Mouse (Mus musculus) telencephalon, adult 2 months (tissue): ENCODE data around the gene Trim2.

Source experiments
- DNase-seq: peaks from one replicate; pipeline ENCODE4 v3.0.0-alpha.2; 2011; ENCODE audit warnings: low read depth, low spot score

Gene Trim2

DNA sequence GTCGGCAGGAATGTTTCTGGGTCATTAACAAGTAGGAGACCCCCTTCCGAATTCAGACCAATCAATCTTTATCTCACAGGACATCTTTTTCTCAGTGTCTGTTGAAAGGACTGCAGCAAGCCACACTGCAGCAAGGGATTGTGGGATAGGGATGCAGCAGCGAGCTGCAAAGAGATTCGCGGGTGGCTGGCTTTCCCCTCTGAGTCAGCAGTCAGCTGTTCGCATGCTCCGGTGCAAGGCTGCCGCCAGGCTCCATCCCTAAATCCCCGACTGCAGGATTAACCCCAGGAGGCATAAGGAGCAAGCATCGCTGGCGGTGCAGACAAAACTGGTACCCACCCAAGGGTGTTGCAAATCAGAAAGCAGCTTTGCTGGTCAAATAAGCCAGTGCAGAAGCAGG lies 85.9 kb downstream of the Trim2 start:
- DNase-seq: peak; percentile 93

GRCm38 (mm10) chr3:84220326-84220725 lies 86.4 kb downstream of the Trim2 start:
- no peak for DNase-seq

- DNase-seq: no peak
These were observed 86.9 kb downstream of the Trim2 start for GRCm38 (mm10) chr3:84219720-84220273.

- no peak for DNase-seq
These were observed 87.4 kb downstream of the Trim2 start for GRCm38 (mm10) chr3:84219166-84219710.

DNA sequence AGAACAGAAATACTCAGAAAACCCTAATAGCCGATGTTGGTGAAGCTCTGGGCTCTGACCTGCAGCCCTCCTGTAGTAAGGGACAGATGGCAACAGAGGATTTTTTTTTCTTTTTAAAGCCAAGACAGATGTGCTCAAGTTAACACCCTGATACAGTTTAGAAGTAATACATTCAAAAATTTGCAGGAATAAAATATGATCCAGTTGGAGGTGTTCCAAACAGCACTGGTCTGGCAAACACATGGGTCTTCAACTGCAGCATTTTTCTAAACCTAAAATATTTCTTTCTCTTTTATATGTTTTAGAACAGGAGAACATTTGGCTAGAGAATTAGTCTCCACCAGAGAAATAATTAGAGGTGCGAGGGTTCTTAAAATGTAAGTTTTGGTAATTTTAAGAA lies 88.2 kb downstream of the Trim2 start:
- no peak for DNase-seq

- no peak for DNase-seq
These were observed 88.7 kb downstream of the Trim2 start for GRCm38 (mm10) chr3:84217961-84218351.

GRCm38 (mm10) chr3:84217118-84217960 lies 89.3 kb downstream of the Trim2 start:
- no peak for DNase-seq

DNA sequence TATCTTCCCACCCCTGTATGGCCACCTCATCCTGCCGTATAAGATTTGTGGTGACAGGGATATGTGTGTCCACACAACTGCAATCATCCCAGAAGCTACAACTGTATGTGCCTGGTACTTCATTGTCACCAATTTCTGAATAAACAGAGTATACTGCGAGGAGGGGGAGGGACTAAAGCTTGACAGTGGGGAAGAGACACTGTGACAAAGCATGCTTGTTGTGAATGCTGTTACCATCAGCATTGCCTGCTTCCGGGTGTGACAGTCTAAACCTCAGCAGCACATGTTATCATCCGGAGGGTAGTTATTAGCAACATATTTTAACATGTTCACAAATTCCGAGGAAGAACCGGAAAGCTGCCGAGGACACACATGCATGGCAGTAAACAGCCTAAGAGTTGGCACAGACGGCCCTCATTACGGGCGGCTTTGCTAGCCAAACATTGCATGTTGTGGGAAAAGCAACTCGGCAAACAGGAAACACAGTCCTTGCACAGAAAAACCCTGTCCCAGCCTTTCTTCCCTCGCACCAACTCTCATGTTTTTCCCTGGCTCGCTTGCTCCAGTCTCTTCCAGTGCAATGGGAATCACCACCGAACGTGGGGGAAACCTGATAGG lies 90.8 kb downstream of the Trim2 start:
- no peak for DNase-seq

DNA sequence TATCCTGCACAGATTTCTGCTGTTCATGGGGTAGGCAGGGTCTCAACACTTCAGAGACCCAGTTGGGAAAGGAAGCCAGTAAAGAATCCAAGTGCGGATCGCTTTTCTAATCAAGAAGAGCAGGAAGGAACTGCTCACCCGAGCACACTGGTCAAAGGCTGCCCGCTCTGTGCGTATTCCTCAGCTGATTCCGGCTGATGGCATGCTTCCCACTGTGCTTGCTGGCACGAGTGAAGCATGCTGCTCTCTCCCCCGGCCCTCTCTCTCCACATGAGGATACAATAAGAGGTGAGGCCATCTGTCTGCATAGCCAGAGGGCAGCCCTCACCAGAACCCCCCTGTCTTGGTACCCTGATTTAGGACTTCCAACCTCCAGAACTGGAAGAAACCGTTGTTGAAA lies 91.4 kb downstream of the Trim2 start:
- no peak for DNase-seq

DNA sequence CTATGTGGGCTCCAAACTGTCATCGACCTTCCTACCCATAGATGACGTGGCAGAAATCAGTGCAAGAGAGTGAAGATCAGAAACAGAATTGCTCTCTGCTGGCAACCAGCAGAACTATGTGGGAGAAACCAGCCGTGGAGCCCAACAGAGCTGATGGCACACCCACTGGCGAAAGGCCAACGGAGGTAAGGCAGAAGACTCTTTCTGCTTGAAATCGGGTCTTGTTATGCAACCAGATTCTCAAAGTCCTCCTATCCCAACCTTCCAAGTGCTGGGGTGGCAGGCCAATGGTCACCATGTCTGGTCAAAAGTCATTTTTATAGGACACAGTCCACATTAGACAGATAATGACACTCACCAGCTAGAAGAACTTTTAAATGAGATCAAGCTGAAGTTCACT lies 92.2 kb downstream of the Trim2 start:
- no peak for DNase-seq

GRCm38 (mm10) chr3:84211340-84211875 lies 95.3 kb downstream of the Trim2 start:
- no peak for DNase-seq

DNA sequence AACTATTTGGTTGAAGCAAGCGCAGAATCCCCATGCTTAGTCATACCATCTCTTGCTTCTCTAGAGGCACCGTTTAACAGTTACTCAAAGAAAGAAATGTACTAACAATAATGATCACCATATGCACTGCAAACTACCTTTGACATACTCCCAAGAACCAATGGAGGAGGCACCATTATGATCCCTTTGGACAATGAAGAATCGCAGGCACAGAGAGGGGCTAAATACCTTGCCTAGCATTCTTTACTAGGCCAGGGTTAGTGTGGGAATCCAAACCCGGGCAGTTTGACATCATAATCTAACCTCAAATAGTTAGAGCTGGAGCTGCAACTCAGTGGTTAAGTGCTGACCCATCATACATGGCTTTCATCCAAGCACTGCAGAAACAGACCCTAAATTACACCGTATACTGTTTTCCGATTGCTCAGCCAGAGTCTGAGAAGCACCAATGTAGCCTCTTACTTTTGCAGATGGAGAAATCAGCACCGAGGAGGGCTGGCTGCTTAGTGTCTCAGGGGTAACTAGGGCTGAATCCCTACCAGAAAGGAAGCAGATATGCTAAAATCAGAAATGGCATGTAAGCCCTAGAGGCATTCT lies 97.7 kb downstream of the Trim2 start:
- no peak for DNase-seq

GRCm38 (mm10) chr3:84208475-84208874 lies 98.2 kb downstream of the Trim2 start:
- DNase-seq: no peak

DNA sequence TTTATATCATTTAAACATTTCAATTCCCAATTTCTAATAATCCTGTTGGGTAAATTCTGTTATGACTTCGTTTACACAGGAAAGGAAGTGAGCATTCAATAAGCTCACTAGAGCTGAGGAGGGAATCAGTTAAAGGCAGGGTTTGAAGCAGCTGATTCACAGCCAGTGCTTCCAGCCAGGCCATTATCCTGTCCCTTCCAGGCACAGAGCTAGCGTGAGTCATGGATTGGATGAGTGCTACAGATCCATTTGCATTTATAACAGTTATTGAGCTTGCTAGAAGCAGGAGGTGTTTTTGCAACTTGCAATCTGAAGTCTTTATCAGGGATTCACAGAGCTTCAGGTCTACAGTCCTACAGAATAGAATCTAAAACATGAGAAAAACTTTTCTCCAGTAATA lies 99.3 kb downstream of the Trim2 start:
- no peak for DNase-seq

- DNase-seq: no peak
These were observed 100.6 kb downstream of the Trim2 start for GRCm38 (mm10) chr3:84206106-84206505.

- DNase-seq: peak; percentile 78
These were observed 101.0 kb downstream of the Trim2 start for GRCm38 (mm10) chr3:84205650-84206049.

DNA sequence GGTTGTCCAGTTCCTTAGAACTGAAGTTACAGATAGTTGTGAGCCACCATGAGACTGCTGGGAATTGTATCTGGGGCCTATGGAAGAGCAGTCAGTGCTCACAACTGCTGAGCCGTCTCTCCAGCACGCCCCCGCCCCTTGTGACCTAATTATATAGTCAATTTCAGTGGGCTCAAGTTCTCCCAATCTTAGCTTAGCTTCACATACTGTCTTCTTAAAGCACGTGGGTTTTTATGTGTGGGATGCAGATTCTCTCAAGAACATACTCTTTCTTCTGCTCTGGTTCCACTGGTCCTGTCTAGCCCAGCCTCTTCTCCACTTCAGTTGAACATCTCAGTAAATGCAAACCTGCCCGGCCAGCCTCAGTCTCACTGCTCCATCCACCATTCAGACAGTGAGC lies 102.0 kb downstream of the Trim2 start:
- DNase-seq: no peak

- no peak for DNase-seq
These were observed 105.9 kb downstream of the Trim2 start for GRCm38 (mm10) chr3:84200559-84201420.

DNA sequence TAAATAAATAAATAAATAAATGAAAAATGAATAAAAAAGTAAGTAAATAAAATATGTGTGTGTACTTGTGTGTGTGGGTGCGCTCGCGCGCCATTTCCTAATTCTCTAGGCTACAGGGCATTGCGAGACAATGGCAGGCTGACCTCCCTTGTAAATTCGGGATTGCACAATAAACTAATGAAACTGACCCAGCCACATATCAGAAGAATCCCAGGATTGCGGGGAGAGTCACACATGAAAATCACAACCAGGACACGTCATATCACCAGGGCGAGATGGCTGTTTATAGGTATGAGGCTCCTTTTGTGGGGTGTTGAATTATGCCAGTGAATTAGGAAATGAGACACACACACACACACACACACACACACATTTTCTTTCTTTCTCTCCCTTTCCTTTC lies 107.2 kb downstream of the Trim2 start:
- DNase-seq: no peak

- DNase-seq: no peak
These were observed 108.4 kb downstream of the Trim2 start for GRCm38 (mm10) chr3:84198229-84198628.

DNA sequence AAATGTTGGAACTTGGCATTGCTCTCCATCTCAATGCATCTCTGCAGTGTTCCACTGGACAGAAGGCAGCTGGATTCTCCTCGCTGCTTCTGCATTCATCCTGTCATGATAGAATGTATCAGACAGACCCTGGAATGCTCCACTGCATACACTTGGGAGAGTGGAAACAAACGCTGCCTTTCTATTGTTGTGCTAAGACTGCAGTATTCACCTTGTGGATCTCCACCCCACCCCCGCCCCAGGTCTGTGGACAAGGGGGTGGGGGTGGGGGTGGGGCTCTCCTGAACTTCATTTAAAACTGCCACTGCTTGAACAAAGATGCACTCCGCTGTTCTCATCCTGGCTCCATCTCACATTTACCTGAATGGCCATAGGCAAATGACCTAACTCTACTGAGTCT lies 112.8 kb downstream of the Trim2 start:
- no peak for DNase-seq
